Mouse (Mus musculus): Measurements from ENCODE around the gene Gucy1a1. TPM values are rescaled to one million over a fixed set of nuclear protein-coding genes. Genes with fewer than 3 reads are reported as not detected.

Gucy1a1 gene
- polyA plus RNA-seq, 1 experiment from 2014 or later = 11.9 TPM

DNA sequence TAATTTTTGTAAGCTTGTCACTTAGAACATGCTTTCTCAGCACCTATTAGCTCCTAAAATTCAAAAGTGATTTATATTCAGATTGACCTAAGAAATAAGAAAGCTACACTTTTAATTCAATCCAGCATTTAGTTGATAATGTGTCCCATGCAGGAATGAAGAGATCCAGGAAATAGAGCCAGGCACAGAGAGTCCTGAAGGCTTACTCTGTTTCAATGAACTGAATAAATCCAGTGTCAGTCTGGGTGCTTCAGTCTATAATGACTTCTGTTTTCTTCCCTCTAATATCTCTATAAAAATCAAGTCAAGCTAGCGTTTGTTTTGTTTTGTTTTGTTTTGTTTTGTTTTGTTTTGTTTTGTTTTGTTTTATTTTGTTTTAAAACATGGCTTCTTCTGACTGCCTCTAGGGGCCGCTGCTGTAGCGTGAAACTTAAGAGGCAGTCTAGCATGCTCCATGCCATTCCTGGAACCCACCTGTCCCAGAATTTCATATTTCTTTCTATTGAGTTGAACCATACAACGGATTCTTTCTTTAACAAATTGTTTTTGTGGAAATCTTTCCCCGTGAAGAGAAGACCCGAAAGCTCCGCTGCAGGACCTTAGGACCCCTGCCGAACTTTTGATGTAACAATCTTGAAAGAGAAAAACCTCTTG lies 98.4 kb downstream of the Gucy1a1 start:
- no peak overlapping the region for H3K4me2 ChIP-seq (replicated peaks)
- no peak overlapping the region for H3K9ac ChIP-seq
- H3K36me3 ChIP-seq = no peaks in the 10 kb centered on the region
- no peak overlapping the region for H3K27ac ChIP-seq (replicated peaks)
- WGBS = 28% methylated on average over 8 of the region's 8 CpGs
- no peaks in the 10 kb centered on the region for H3K9me3 ChIP-seq (replicated peaks)
- 0 out of 2 replicates have a peak, but pooled peaks cover 12% of the 10 kb centered on the region for H3K4me1 ChIP-seq
- H3K27me3 ChIP-seq = no peaks in the 10 kb centered on the region
- no peak overlapping the region for H3K4me3 ChIP-seq (replicated peaks)
- no peak for ATAC-seq (ENCODE audit: insufficient number of reproducible peaks, low FRiP score, low TSS enrichment, low read depth)

DNA sequence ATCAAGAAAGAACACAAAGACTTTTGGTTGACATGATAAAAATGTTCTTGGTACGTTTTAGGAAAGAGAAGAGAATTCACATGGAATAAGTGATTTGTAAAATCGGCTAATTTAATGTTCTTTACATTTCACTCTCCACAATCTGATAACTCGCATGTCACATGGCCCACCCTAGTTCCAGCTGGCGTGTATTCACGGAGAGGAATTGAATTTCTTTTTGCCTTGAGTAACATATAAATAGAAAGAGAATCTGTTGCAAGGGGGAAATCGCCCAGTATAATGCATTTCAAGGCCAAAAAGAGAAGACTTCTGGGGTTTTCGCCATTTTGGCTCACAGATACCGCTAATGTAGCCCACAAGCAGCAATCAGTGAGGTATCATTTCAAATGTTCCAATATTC lies 99.5 kb downstream of the Gucy1a1 start:
- 0 out of 2 replicates have a peak, but pooled peaks cover 4% of the 10 kb centered on the region for H3K4me1 ChIP-seq
- H3K27ac ChIP-seq (replicated peaks) = no peak overlapping the region
- no peak overlapping the region for H3K4me2 ChIP-seq (replicated peaks)
- no peak overlapping the region for H3K9ac ChIP-seq
- H3K9me3 ChIP-seq (replicated peaks) = no peaks in the 10 kb centered on the region
- no peak overlapping the region for H3K4me3 ChIP-seq (replicated peaks)
- no peaks in the 10 kb centered on the region for H3K36me3 ChIP-seq
- 70% methylated on average over 8 of the region's 8 CpGs for WGBS
- ATAC-seq (ENCODE audit: insufficient number of reproducible peaks, low FRiP score, low TSS enrichment, low read depth) = no peak
- no peaks in the 10 kb centered on the region for H3K27me3 ChIP-seq

DNA sequence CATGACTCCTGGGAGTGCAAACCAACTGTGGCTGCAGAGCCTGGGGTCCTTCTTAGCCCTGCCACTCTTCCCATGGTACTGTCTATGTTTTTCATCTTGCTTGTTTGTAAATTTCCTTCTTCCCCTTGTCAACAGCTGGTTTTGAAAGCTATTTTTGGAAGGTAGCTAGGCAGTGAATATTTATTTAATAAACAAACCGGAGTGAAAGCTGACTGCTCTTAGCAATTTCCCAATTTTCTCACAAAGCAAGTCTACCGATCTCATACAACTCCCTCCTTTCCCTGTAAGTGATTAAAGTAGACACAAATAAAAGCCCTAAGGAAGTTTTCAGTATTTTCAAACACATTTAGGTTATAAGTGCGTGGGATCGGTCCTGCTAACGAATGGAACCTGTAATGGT lies 100.7 kb downstream of the Gucy1a1 start:
- no peaks in the 10 kb centered on the region for H3K9me3 ChIP-seq (replicated peaks)
- H3K4me2 ChIP-seq (replicated peaks) = no peak overlapping the region
- ATAC-seq (ENCODE audit: insufficient number of reproducible peaks, low FRiP score, low TSS enrichment, low read depth) = no peak
- no peak overlapping the region for H3K27ac ChIP-seq (replicated peaks)
- H3K36me3 ChIP-seq = no peaks in the 10 kb centered on the region
- no peaks in the 10 kb centered on the region for H3K27me3 ChIP-seq
- H3K4me1 ChIP-seq = 0 out of 2 replicates have a peak, but pooled peaks cover 4% of the 10 kb centered on the region
- WGBS = 71% methylated on average over 5 of the region's 5 CpGs
- no peak overlapping the region for H3K9ac ChIP-seq
- H3K4me3 ChIP-seq (replicated peaks) = no peak overlapping the region

DNA sequence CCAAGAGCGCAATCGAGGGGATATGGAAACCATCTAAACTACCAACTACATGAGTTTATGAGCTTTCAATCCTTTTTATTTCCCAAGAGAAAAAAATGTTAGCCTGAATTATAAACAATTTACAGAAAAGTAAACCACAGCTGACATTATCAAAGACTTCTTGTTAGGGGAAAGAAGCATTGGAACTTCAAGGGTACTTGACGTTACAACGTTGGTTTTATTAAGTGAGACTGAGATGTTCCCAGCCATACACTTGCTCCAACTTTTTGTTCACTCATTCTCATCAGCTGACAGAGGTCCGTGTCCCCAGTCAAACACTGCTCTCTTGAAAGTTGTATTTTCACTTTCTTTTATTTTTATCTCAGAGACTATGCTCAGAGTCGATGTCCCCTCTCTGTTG lies 101.9 kb downstream of the Gucy1a1 start:
- Histone ChIP-seq H3K9ac (no peak overlapping the region), H3K4me1 (no peaks in the 10 kb centered on the region), H3K27me3 (no peaks in the 10 kb centered on the region), H3K27ac (replicated peaks) (no peak overlapping the region), H3K4me2 (replicated peaks) (no peak overlapping the region), H3K36me3 (no peaks in the 10 kb centered on the region), H3K4me3 (replicated peaks) (no peak overlapping the region), H3K9me3 (replicated peaks) (no peaks in the 10 kb centered on the region)
- ATAC-seq (ENCODE audit: insufficient number of reproducible peaks, low FRiP score, low TSS enrichment, low read depth) = no peak
- 76% methylated on average over 6 of the region's 6 CpGs for WGBS

Small RNA genes within 50 kb of the gene (microRNA-seq; reads per million reads assigned to microRNA genes)
- gene Mir7010 (ENCODE audit: borderline number of aligned reads) = not detected

Other genes starting within 250 kb of the Gucy1a1 start
- gene Ctso, start 213.2 kb downstream of the Gucy1a1 start, polyA plus RNA-seq (2015; fragmentation: Nextera tagmentation; extraction: Ambion mirVana) = 13.2 and 13.3 TPM in 2 replicates
- 0.04 and 0.07 TPM in 2 replicates for gene Tdo2, start 169.6 kb downstream of the Gucy1a1 start, polyA plus RNA-seq (2015; fragmentation: Nextera tagmentation; extraction: Ambion mirVana)
- not detected in 2 replicates for gene Asic5, start 163.5 kb downstream of the Gucy1a1 start, polyA plus RNA-seq (2015; fragmentation: Nextera tagmentation; extraction: Ambion mirVana)
- 12.4 and 14.0 TPM in 2 replicates for gene Gucy1b1, start 71.1 kb downstream of the Gucy1a1 start, polyA plus RNA-seq (2015; fragmentation: Nextera tagmentation; extraction: Ambion mirVana)
- 10.1 and 13.5 TPM in 2 replicates for gene Map9, start 212.3 kb upstream of the Gucy1a1 start, polyA plus RNA-seq (2015; fragmentation: Nextera tagmentation; extraction: Ambion mirVana)